Mouse (Mus musculus): ENCODE results near the gene Acaca.

Acaca gene

GRCm38 (mm10) chr11:84150884-84151283 is 21.4 kb downstream of the Acaca start:
- DNase-seq (ENCODE audit: low spot score), result no peak

GRCm38 (mm10) chr11:84156535-84157262 is 27.2 kb downstream of the Acaca start:
- DNase-seq (ENCODE audit: low spot score), result no peak

DNA sequence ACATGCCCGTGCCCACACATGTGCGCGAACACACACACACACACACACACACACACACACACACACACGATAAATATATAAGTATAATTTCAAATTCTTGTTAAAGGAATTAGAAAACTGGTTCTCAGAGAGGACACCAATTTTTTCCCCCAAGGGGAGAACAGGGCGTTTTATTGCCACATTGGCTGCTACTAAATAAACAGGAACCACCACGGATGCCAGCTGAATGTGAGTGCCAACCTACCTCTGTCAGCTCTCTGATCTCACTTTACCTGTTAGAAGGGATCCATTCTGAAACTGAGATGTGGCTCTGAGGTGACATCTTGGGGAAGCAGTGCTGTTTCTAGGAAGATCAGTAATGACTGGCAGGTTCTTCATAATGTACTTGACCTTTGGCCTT is 34.7 kb downstream of the Acaca start:
- no peak for DNase-seq (ENCODE audit: low spot score)

GRCm38 (mm10) chr11:84164561-84164960 is 35.1 kb downstream of the Acaca start:
- DNase-seq (ENCODE audit: low spot score), result no peak

DNA sequence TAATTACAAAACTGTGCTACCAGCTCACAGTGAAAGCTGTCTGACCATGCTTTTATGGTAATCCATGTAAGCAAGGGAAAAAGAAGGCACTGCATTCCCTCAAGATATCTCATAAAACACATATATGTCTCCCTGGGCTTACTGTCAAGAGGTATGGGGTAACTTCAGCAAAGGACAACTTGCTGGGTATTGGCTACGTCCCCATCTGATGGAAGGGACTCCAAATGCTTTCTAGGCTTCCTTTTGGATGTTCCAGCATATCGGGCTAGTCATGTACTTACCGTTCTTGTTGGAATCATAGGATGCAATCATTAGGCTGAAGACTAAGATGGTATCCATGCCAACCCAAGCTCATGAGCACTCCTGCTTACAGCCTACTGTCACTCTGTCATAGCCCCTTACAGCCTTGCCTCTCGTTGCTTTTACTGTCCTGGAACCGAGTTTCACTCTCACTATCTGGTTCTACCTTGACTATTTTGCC is 37.6 kb downstream of the Acaca start, which contains the start of gene Gm11437:
TSS of gene Gm11437 (minus strand) at position 431 of the 481 bp plus-strand sequence.
- DNase-seq (ENCODE audit: low spot score), result no peak

- no peak for DNase-seq (ENCODE audit: low spot score)
Observed at GRCm38 (mm10) chr11:84168701-84169288, 39.3 kb downstream of the Acaca start.

GRCm38 (mm10) chr11:84172539-84173435 is 43.3 kb downstream of the Acaca start:
- no peak for DNase-seq (ENCODE audit: low spot score)

GRCm38 (mm10) chr11:84178571-84178970 is 49.1 kb downstream of the Acaca start:
- no peak for DNase-seq (ENCODE audit: low spot score)

GRCm38 (mm10) chr11:84179226-84179953 is 49.9 kb downstream of the Acaca start:
- peak; percentile 79 for DNase-seq (ENCODE audit: low spot score)

GRCm38 (mm10) chr11:84179954-84180598 is 50.6 kb downstream of the Acaca start:
- DNase-seq (ENCODE audit: low spot score), result peak; percentile 58

- no peak for DNase-seq (ENCODE audit: low spot score)
Observed at GRCm38 (mm10) chr11:84181286-84181685, 51.8 kb downstream of the Acaca start.

- DNase-seq (ENCODE audit: low spot score), result no peak
Observed at GRCm38 (mm10) chr11:84188530-84188929, 59.1 kb downstream of the Acaca start.

- DNase-seq (ENCODE audit: low spot score), result no peak
Observed at GRCm38 (mm10) chr11:84190581-84191233, 61.2 kb downstream of the Acaca start.

DNA sequence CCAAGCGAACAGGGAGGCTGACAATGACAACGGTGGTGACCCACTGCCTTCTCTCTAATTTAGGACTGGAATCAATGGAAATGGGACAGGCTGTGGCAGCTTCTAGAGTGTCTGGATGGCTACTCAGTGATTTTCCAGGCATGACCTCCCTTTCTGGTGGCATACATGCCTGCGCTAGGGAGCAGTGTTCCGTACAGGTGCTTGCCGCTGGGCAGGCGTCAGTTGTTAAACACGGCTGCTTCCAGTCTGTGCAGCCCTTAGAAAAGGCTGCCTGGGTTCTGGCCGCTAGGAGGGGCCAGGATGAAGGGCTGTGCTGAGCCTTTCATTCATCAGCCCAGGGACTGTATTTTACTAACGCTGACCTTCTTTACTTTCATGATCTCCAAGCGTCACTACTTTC is 63.8 kb downstream of the Acaca start:
- no peak for DNase-seq (ENCODE audit: low spot score)

- DNase-seq (ENCODE audit: low spot score), result no peak
Observed at GRCm38 (mm10) chr11:84194751-84195150, 65.3 kb downstream of the Acaca start.

GRCm38 (mm10) chr11:84197607-84198402 is 68.3 kb downstream of the Acaca start:
- DNase-seq (ENCODE audit: low spot score), result peak; percentile 36

- no peak for DNase-seq (ENCODE audit: low spot score)
Observed at GRCm38 (mm10) chr11:84205776-84206175, 76.3 kb downstream of the Acaca start.

DNA sequence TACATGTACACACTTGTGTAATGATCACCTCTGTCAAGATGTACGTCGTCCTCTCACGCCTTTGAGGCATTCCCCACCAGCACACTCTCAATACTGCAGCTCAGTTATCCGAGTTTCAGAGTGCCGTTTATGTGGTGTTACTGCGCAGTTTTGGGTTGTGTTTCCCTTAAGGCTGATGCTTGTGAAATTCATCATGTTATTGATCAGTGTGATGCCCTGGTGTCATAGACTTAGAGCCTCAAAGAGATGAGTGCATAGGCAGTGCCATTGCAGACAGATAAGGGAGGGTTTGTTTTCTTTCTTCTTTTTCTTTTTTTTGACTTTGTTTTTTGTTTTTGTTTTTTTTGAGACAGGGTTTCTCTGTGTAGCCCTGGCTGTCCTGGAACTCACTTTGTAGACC is 81.4 kb downstream of the Acaca start:
- DNase-seq (ENCODE audit: low spot score), result no peak

- no peak for DNase-seq (ENCODE audit: low spot score)
Observed at GRCm38 (mm10) chr11:84218951-84219350, 89.5 kb downstream of the Acaca start.

GRCm38 (mm10) chr11:84243562-84243961 is 114.1 kb downstream of the Acaca start:
- DNase-seq (ENCODE audit: low spot score), result peak; percentile 52
